Mouse (Mus musculus): ENCODE data around the gene Trim10. TPM values are rescaled to one million over a fixed set of nuclear protein-coding genes. Genes with fewer than 3 reads are reported as not detected.

Gene Trim10
- polyA plus RNA-seq (2017; shearing (Covaris generic)) = not detected

DNA sequence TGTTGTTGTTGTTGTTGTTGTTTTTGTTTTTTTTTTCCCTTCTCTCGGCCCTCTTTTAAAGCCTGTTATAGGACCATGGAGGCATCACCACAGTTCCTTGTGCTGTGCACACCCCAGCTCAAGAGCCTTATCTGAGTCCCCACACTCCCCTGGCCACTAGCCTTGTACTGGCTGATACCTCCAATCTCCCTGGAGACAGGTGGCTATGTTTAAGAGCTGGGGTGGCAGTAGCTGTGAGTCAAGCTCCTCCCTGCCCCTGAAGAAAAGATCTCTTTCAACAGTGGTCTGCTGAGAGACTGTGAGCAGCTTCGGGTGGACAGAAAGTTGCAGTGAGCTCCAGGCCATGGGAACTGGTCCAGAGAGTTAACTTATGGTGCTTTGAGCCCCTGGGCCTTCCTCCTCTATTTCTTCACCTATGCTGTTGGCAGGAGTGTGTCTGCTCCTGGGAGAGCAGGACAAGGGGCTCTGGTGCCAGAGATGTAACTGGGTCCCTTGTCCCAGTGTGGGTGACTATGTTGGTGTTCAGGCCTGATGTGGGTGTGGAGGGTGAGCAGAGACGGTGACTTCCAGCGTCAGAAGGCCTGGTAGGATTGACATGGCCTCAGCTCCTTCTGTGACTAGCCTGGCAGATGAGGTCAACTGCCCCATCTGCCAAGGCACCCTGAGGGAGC lies at the start of gene Trim10:
TSS of gene Trim10 (plus strand) at position 291 of the 671 bp plus-strand sequence.
- ATAC-seq = no peak

DNA sequence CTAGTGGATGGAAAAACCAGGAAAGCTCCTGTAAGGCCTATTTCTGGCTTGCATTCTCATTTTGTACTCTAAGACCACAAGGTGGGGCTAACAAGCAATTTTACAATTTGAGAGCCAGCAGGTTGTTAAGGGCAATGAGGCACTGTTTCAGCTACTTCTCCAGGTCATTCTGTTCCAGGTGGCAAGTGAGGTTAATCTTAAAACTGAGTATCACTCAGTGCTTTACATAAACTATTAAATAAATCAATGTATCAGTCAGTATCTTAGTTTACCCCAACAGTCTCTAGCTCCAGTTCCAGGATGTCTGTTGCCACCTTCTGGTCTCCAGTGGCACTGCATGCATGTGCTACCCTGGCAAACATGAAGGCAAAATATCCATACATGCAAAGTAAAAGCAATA lies 45.4 kb upstream of the Trim10 start:
- ATAC-seq = peak; percentile 65

DNA sequence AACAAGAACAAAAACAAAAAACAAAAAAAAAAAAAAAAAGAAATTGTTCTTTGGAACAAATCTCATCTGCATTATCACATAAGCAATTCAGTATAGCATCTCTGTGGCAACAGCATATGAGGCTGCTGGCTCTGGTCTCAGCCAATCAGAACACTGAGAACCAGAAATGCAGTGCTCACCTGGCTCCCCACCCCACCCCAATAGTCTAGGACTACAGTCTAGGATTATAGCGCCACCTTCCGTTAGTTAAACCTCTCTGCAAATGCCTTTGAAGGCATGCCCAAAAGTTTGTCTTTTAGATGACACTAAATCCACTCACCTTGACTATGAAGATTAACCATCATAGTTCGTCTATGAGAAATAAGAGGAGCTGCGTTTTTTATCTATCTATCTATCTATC lies 43.8 kb upstream of the Trim10 start:
- ATAC-seq = peak; percentile 57

DNA sequence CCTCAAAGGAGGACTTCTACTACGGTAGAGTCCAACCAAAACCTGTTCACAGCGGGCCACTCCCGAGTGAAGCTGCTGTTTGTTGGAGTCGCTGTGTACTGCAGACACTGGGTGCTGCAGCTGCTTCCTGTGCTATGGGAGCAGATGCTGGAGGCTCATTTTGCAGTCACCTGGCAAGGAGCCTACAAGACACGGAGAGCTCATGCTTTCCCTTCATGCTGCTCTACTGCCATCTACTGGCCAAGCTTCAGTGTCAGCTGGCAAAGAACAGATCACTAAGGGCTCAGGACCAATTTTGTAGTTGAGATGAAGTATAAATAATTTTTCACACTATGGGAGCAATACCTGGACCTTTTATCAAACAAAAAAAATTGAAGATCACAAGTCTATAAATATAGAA lies 43.4 kb upstream of the Trim10 start:
- peak; percentile 76 for ATAC-seq

DNA sequence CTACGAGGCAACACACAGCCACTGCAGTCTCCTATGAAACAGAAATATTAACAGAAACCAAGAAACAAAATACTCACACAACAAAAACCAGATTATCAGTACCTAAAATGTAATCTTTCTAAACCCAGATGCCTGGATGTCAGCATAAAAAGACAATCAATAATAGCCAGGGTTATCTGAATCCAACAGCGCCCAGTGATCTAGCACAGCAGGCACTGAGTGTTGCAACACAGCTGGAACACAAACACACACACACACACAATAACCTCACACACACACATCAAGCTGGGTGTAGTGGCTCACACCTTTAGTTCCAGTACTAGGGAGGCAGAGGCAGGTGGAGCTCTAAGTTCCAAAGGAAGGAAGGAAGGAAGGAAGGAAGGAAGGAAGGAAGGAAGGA lies 40.9 kb upstream of the Trim10 start:
- ATAC-seq = no peak

DNA sequence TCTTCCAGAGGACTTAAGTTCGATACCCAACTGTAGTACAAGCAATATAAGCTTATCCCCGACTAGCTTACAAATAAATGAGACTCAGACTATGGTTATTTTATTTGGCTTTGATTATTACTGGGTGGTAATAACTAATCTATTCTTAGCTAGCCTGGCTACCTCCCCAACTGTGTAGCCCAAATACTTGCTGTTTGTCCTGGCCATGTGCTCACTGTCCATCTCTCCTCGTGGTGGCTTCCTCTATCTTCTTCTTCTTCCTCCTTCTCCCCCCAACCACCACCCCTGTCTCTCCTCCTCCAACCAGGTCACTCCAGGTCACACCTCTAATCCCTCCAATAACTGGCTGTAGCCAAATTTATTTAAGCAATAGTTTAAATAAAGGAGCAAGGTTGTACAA lies 38.9 kb upstream of the Trim10 start:
- ATAC-seq = no peak

DNA sequence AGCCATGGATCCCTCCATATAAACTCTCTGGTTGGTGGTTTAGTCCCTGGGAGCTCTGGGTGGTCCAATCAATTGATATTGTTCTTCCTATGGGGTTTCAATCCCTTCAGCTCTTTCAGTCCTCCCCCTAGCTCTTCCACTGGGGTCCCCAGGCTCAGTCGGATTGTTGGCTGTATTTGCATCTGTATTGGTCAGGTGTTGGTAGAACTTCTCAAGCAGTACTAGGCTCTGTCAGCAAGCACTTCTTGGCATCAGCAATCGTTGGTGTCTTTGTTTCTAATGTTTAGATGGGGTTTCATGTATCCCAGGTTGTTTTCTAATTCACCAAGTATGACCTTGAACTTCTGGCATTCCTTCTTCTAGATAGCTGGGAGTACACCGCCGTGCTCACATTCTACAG lies 36.7 kb upstream of the Trim10 start:
- ATAC-seq = no peak

DNA sequence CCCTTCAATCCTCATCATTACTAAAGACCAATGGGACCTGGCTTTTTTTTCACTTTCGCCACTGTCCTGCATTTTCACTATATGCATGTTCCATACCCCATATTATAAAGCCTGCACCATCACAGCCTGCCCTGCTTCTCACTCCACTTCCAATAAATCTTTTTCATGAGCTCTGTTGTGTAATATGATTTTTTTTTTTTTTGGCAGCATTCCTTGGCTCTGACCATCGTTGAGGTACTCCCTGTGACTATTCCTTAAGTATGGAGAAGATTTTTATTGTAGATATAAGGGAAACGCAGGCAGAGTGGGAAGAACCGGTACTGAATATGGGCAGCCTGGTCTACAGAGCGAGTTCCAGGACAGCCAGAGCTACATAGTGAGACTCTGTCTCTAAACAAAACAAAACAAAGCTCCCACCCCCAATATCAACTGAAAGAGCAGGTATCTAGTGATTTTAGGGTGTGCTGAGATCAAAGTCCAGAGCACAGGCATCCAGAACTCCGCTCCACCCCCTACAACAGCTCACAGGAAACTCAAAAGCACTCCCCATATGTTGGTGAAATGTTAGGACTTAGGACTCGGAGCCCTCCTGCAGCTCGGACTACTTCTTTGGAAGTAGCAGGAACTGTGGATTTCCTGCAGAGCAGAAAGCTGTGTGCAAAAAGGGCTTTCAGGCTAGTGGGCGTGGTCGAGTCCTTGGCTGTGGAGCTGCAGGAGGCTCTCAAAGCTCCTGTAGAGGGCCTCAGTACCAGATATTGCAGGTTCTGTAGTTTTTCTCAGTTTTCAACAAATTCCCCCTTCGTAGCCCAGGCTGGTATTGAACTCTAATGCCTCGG lies 33.6 kb upstream of the Trim10 start:
- peak; percentile 47 for ATAC-seq

DNA sequence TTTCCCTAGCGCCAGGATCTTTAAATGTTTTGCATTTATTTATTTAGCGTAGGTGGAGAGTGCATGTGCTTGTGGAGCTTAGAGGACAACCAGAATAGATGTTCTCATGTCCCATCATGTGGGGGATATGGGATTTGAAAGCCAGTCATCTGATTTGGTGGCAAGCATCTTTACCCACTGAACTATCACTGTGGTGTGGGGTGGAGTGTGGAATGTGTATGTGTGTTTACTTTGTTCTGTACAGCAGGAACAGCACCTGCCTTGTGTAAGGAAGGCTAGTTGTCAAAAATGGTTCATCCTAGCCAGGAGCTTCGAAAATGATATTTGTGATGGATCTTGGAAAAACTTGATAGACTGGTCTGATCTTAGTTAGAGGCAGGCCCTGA lies 33.0 kb upstream of the Trim10 start:
- peak; percentile 7 for ATAC-seq

DNA sequence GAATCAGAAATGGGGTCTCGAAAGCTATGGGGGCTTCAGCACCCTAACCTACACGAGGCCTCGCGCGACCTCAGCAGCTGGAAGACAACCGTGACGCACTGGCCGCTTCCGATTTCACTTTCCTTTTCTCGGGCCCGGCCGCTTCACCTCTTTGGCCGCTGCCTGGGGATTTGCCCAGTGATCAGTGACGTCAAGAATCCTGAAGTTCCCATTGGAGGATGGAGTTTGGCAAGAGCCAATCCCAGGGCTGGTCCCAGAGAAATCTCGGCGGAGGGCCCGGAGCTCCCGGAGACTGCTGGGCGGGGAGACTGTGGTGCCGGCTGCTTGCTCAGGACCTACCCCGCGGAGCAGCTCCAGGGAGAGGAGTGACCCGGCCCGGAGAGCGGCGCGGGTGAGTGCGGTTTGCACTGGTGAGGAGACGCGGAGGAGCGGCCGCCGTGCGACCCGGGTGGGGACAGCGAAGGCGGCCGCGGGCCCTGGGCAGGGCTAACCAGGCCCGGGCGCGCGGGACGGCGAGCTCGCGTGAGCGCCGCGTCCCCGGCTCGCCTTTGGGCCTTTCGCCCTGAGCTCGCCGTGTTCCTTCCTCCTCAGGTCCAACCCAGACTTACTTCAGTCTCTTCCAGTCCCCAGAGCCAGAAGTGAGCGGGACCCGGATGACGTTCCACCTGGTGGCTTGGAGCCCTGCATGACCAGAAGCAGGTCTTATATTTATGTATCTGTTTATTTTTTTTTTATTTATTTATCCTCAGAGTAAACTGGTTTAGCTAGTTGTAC lies 32.3 kb upstream of the Trim10 start, which contains the start of gene Trim26:
TSS of gene Trim26 (plus strand) at position 261 of the 774 bp plus-strand sequence.
- peak; percentile 94 for ATAC-seq

DNA sequence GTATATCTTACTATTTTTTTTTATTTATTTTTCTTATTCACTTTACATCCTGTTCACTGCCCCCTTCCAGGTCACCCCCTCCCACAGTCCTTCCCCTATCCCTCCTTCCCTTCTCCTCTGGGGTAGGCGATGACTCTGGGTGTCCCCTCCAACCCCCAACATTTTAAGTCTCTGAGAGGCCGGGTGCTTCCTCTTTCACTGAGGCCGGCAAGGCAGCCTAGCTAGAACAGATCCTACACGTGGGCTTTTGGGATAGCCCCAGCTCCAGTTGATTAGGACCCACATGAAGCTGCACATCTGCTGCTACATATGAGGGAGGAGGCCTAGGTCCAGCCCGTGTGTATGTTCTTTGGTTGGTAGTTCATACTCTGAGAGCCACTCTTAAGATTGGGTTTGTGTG lies 30.4 kb upstream of the Trim10 start:
- no peak for ATAC-seq

DNA sequence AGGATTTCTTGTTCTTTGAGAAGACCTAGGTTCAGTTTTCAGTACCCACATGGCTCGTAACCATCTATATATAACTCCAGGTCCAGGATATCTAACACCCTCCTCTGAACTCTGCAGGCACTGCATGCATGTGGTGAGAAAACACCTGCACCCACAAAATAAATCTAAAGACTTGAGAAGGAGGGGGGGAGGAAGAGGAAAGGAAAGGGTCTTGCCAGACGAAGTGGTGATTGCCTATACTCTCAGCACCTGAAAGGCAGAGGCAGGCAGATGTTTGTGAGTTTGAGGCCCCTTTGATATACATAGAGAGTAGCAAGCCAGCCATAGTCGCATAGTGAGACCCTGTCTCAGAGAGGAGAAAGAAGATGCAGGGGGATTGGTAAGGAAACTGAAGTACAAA lies 29.4 kb upstream of the Trim10 start:
- ATAC-seq = no peak

DNA sequence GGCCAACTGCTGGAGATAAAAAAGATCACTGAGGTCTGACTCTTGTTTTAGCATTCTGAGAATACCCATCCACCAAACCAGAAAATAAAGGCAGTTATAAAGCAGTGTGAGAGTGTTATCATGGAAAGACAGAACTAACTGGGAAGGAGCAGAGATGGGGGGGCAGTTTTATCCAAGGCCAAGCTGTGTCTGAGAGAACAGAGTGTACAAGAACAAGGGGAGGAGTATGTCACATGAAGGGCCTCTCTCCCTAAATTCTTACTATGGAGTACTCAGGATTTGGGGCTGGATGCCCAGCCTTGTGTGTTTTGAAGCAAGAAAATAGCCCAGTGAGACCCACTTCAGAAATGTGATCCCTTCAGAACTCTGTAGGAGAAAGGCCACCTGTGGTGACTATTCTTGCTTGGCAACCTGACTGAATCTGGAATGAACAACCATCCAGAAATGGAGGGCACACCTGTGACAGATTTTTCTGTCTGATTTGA lies 28.4 kb upstream of the Trim10 start:
- no peak for ATAC-seq

DNA sequence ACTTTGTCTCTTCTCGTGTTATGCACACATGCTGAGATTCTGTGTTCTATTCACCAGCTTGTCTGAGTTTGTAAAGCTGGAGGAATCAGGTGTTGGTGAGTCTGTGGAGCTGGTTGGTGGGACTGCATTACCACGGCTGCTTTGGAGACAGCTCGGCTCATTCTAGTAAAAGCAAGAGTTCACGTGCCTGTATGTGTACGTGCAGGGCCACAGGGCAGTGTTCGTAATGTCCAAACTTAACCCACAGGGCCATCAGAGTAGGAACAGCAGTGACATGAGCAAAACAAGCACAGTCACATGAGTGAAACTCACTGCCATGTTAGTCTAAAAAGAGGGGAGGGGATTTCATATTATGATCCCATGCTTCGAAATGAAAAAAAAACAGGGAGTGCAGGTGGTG lies 25.7 kb upstream of the Trim10 start:
- no peak for ATAC-seq

DNA sequence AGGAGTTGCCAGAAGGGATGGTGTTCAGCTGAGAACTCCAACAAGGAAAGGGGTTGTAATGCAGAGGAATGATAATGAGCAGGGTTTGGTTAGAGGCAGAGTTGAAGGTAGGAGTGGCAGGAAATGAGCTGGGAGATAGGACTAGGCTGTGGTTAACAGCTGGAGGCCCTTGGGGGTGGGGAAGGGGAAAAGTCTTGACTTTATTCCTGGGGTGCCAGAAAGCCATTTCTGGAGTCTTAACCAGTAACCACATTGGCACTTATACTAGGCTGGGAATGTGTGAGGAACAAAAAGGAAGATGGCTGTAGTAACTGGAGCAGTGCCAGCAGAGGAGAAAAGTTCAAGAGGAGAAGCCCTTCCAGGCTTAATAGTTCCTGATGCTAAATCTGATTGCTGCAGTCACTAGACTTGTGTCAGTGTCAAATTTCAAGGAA lies 25.1 kb upstream of the Trim10 start:
- peak; percentile 48 for ATAC-seq

DNA sequence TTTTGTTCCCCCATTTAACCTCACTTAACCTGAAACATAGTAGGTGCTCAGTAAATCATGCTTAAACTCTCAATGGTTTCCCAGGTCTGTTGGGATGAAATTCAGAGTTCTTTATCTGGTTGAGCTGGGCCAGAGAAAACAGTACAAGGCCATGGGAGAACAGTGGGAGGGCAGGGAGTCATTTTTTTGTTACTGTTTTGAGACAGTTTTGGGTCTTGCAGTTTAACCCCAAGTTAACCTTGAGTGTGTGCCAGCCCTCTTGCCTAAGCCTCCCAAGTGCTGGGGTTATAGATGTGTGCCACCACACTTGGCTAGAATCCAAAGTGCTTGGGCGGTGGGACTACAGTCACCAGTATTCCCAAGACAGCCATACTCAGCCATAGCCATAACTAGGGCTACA lies 24.6 kb upstream of the Trim10 start:
- ATAC-seq = no peak

DNA sequence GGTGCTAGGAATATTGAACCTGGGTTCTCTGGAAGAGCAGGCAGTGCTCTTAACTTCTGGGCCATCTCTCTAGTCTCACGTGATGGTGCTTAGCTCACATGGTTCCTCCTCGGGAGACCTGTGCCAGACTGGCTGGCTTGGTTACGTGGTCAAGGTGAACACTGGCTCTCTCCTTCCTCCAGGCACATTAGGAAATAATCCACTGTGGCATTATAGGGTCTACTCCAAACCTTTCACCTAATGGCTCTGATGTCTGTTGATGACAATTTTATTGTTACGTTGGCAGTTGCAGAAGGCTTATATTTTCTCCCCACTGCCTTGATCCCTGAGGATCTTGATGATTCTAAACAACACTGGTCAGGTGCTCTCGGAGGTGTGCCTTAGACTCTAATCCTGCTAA lies 20.5 kb upstream of the Trim10 start:
- no peak for ATAC-seq

DNA sequence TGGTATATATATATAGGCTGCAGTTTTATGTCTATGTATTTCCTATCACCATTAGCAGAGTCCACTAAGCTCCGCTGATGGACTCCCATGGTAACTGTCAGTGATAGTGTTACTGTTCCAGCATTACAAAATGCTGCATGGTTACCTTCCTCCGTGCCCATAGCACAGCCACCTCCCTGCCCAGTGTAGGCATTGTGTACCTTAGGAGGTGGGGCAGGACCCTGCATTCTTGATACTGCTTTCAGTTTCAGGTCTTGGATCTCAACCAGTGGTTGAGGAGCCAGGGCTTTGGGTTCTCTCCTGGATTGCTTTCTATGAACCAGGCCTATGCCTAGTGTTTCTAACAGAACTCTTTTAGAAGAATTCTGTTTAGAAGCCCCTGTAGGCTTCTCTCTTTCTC lies 19.4 kb upstream of the Trim10 start:
- no peak for ATAC-seq

DNA sequence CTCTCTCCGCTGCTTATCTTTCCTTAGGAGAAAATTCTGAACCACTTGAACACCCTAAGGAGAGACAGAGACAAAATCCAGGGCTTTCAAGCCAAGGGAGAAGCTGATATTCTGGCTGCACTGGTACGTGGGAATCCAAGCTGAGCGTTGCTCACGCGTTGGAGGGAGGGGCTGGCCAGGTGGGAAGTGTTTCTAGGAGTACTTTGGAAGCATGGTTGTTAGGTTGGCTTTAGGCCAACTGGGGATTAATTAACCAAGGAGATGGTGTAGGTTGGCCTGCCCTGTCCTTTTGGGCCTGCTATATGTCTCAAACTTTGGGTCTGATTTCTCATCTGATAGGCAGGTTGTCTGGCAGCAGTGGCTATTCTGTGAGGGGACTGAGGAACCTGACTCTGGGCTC lies 18.2 kb upstream of the Trim10 start:
- ATAC-seq = no peak

DNA sequence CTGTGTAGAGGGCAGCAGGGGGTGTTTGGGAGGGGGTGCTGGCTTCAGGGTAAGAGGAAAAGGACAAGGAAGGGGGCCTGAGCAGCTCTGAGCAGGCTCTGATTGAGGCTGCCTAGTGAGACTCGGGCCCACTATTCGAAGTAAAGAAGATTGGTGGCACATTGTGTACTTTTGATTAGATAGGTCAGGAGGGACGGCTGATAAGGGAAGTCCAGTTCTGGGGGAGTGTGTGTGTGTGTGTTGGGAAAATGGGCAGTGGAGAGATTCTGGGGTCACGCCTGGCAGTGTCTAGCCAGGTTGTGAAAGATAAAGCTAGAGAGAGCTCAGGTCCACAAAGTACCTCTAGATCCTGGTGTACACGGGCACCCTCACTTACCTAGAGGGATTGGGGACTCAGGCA lies 17.7 kb upstream of the Trim10 start:
- ATAC-seq = no peak

DNA sequence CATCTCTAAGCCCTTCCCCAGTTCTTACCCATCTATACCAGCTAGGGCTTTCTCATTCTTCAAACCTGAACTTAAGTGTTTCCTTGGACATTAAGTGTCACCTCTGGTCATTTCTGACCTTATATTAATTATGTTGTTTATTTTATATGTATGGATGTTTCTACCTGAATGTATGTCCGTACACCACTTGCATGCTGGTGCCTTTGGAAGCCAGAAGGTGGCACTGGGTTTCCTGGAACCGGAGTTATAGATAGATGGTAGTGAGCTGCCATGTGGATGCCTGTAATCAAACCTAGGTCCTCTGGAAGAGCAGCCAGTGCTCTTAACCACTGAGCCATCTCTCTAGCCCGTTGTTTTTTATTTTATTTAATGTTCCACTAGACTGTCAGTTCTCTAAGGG lies 13.9 kb upstream of the Trim10 start:
- ATAC-seq = no peak

DNA sequence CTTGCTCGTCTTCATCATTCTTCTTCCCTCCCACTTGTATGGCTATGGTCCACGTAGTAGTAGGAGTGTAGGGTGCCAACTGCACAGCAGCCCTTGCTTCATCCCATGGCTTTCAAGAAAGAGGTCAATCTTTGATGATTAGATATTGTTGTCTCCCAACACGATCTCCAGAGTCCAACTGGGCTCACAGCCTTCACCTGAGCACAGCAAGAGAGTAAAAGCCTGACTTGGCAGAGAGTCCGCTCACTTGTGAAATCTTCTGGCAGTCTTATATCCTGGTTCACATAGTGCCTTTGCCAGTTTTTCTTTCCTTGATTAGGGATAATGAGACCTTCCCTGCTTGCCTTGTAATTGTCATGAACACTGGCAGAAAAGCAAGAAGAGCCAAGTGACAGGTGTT lies 13.1 kb upstream of the Trim10 start:
- no peak for ATAC-seq

DNA sequence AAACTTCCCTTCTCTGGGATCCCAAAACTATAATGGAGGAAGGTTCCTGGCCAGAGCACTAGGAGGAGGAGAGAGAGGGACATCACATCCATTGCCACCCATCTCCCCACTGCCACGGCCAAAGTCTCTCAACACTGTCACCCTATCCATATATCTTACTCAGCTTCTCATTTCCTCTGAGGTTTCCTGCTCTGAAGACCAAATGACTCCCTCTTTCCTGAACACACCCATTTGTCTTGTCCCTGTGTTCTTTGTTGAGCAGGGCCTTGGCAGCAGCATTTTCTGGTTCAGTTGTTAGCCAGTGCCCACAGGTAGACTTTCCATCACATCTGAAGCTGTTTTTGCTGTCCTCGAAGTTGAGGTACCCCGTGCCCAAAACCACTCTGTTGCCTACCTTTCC lies 11.2 kb upstream of the Trim10 start:
- ATAC-seq = no peak
